Mouse (Mus musculus): ENCODE measurements at regions not wholly inside any gene's neighbourhood (a gene's known extent, or its start where the extent isn't known, plus 50 kb on each side); places are given as distances from the start of the nearest gene placed in this dataset.

DNA sequence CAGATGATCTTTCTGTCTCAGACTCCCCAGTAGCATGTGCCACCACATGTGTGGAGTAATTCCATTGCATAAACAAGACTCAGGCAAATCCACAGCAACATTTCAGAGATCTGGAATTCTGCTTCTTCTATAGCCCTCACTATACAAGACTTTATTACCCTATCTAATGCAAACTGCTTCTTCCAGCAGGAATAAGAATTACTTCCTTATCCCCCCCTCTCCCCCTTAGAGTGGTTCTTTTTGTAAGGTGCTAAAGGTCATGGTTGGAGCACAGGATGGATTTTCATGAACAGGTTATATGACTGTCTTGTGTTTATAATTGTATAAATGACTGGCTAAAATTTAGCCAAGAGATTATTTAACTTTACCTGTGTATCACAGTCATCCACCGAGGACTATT is 5037.4 kb downstream of the 9330182O14Rik start:
- ATAC-seq (replicated peaks; ENCODE audit: low FRiP score, low TSS enrichment, low read depth): peak; percentile 58
- H3K4me2 ChIP-seq (ENCODE audit: low read length): no peak overlapping the region
- no peaks in the 10 kb centered on the region for H3K36me3 ChIP-seq (ENCODE audit: control insufficient read depth, insufficient read depth, low read length)
- no peak overlapping the region for H3K4me3 ChIP-seq (ENCODE audit: low read depth, low read length)
- no peaks in the 10 kb centered on the region for H3K9me3 ChIP-seq (ENCODE audit: control insufficient read depth, low read length)
- H3K27ac ChIP-seq (ENCODE audit: low read depth): no peak overlapping the region
- 72% methylated on average over 1 of the region's 1 CpGs for WGBS
- no peak overlapping the region for H3K9ac ChIP-seq (ENCODE audit: low read length)
- H3K27me3 ChIP-seq (replicated peaks; ENCODE audit: control insufficient read depth, insufficient read depth, low read length): no peaks in the 10 kb centered on the region
- no peaks in the 10 kb centered on the region for H3K4me1 ChIP-seq (replicated peaks; ENCODE audit: control insufficient read depth, insufficient read depth, low read length)
- DNase-seq (ENCODE audit: low spot score): no peak

DNA sequence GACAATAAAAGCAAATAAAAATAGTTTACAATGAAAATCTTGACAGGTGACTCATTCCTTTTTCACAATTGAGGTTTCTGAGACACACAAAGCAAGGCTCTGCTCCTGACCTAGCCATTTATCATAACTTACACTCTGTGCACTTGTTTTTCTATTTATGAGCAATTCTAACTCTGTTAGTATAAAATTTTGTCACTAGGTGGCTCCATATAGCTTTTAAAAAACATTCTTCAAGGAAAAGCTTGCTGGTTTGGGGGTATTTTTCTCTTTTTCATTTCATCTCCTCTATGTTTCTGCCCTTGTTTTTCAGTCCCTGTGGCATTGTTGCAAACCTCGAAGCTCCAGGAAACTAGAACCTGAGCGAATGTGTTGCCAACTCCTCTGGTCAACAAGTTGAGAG is 5044.2 kb downstream of the 9330182O14Rik start:
- Histone ChIP-seq H3K9me3 (ENCODE audit: control insufficient read depth, low read length) (no peaks in the 10 kb centered on the region), H3K27me3 (replicated peaks; ENCODE audit: control insufficient read depth, insufficient read depth, low read length) (no peaks in the 10 kb centered on the region), H3K4me2 (ENCODE audit: low read length) (no peak overlapping the region), H3K4me1 (replicated peaks; ENCODE audit: control insufficient read depth, insufficient read depth, low read length) (no peaks in the 10 kb centered on the region), H3K36me3 (ENCODE audit: control insufficient read depth, insufficient read depth, low read length) (no peaks in the 10 kb centered on the region), H3K9ac (ENCODE audit: low read length) (no peak overlapping the region), H3K27ac (ENCODE audit: low read depth) (no peak overlapping the region), H3K4me3 (ENCODE audit: low read depth, low read length) (no peak overlapping the region)
- no peak for ATAC-seq (replicated peaks; ENCODE audit: low FRiP score, low TSS enrichment, low read depth)
- 41% methylated on average over 2 of the region's 2 CpGs for WGBS
- DNase-seq (ENCODE audit: low spot score): no peak

DNA sequence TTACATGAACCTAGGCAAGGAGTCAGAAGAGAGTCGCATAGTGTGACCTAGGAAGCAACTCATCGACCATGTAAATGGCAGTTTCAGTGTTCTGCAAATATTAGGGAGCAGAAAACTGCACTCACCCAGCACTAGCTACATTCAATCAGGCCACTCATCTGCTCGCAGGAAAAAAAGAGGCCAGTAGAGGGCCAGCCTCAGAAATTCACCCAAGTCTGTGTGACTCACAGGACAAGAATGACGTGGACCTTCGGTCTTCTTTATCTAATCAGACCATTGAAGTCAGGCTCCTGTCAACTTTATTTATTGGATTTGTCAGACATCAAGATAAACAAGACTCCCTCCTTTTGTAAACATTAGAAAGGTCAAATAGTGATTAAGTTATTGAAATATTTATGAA is 5046.0 kb downstream of the 9330182O14Rik start:
- 36% methylated on average over 5 of the region's 5 CpGs for WGBS
- Histone ChIP-seq H3K9me3 (ENCODE audit: control insufficient read depth, low read length) (no peaks in the 10 kb centered on the region), H3K27ac (ENCODE audit: low read depth) (no peak overlapping the region), H3K4me3 (ENCODE audit: low read depth, low read length) (no peak overlapping the region), H3K27me3 (replicated peaks; ENCODE audit: control insufficient read depth, insufficient read depth, low read length) (no peaks in the 10 kb centered on the region), H3K9ac (ENCODE audit: low read length) (no peak overlapping the region), H3K36me3 (ENCODE audit: control insufficient read depth, insufficient read depth, low read length) (no peaks in the 10 kb centered on the region), H3K4me1 (replicated peaks; ENCODE audit: control insufficient read depth, insufficient read depth, low read length) (no peaks in the 10 kb centered on the region), H3K4me2 (ENCODE audit: low read length) (no peak overlapping the region)
- ATAC-seq (replicated peaks; ENCODE audit: low FRiP score, low TSS enrichment, low read depth) (0 out of 2 replicates have a peak, but pooled peaks have one; percentile 47), DNase-seq (ENCODE audit: low spot score) (peak; percentile 55)

All from intestine, embryonic 14.5 days (tissue).